Mouse (Mus musculus) myocyte (in vitro differentiated cells): ENCODE measurements around the gene Bcl9.

Experiments used
- E2F4 ChIP-seq: IDR thresholded peaks from one replicate; pipeline ENCODE4 v1.6.1; 2011; ENCODE audit warnings: mild to moderate bottlenecking, control low read depth, moderate library complexity; ENCODE audit not compliant: insufficient read depth
- MYOG ChIP-seq, 3 experiments: IDR thresholded peaks; one replicate each; pipeline ENCODE4 v1.6.1; 2011; ENCODE audit warnings: control low read depth in 2 of 3, low read depth in 2 of 3, mild to moderate bottlenecking in 2 of 3; ENCODE audit not compliant: insufficient read length in 2 of 3, control insufficient read depth in 1 of 3, insufficient read depth in 1 of 3
- POLR2A ChIP-seq: IDR thresholded peaks from one replicate; pipeline ENCODE4 v1.6.1; 2011; ENCODE audit warnings: low read depth, mild to moderate bottlenecking, control low read depth, moderate library complexity; ENCODE audit not compliant: insufficient read length
- POLR2AphosphoS2 ChIP-seq: IDR thresholded peaks from one replicate; pipeline ENCODE4 v1.6.1; 2011; ENCODE audit warnings: low read depth, control low read depth; ENCODE audit not compliant: insufficient read length
- USF1 ChIP-seq: IDR thresholded peaks from one replicate; pipeline ENCODE4 v1.6.1; 2011; ENCODE audit warnings: low read depth, mild to moderate bottlenecking, control low read depth, moderate library complexity

GRCm38 (mm10) chr3:97215526-97215925 lies 82.2 kb downstream of the Bcl9 start:
- TF ChIP-seq MYOG (IDR thresholded peaks at IDR 0.05; ENCODE audit: control insufficient read depth in 1 of 3, insufficient read depth in 1 of 3, insufficient read length in 2 of 3, low read depth in 2 of 3) (no peak), POLR2A (no peak), POLR2AphosphoS2 (no peak), E2F4 (no peak), USF1 (no peak)
